Mouse (Mus musculus): Measurements from ENCODE around the gene Olfr1062. TPM values are rescaled to one million over a fixed set of nuclear protein-coding genes. Genes with fewer than 3 reads are reported as not detected.
"Not testable (repeated sequence)": the region's sequence is repeated elsewhere in the genome, so short reads cannot be mapped to it uniquely, and the experiment has no call there.

Gene Olfr1062
- polyA plus RNA-seq (2016; fragmentation: Nextera tagmentation; extraction: Ambion mirVana), result not detected in 2 replicates

DNA sequence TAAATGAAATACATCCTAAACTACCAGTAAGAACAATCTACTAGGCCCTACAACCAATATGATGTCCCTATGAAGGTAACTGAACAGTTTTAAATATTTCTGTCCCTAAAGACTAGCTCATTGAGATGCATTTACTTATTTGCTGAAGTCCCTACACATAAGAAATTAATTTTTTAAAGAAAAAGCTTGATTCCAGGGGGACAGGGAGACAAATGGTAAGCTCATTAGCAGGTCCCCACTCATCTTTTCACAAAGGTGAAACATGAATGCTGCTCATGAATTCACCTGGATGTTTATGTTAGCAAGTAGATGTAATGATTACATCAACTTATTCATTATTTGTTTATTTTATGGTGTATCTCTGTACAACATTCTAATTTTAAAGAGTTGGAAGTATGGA lies at the start of gene Olfr1062:
Gene Olfr1062 (minus strand): TSS at position 101 of the 400 bp plus-strand sequence.
- not testable (repeated sequence) for DNase-seq (ENCODE audit: extremely low spot score, low spot score); H3K4me3 ChIP-seq; H3K9me3 ChIP-seq; H3K27ac ChIP-seq; H3K36me3 ChIP-seq (replicated peaks); H3K27me3 ChIP-seq (ENCODE audit: poor library complexity, severe bottlenecking); H3K4me1 ChIP-seq

DNA sequence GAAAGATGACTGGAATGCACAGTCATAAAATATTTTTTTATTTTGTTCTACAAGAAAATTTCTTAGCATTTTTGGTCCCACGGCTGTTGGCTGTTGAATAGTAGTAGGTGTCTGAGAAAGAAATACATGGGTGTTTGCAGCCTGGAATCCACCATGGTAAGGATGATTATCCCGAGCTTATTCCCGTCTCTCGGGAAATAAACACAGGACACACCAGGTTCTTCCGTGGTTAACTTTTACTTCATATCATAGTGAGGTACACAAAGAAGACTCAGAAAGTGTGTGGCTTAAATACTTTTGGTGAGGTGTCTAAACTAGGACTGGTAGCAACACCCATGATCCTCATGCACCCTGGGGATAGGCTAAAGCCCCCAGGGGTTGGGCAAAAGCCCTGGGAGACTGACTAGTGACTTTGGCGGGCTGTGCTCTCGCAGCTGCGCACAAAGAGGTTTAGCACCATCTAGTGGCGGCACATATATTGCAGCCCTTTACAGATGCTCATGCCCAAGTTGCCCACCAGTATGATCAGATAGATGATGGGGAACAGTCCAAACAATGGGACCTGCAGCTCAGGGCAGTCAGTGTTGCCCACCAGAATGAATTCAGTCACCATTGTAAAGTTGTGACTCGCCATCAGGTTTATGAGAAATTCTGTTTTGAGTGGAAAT lies 38.0 kb upstream of the Olfr1062 start:
- WGBS, result 45% methylated on average over 10 of the region's 10 CpGs
- no peaks in the 10 kb centered on the region for H3K36me3 ChIP-seq (replicated peaks)

DNA sequence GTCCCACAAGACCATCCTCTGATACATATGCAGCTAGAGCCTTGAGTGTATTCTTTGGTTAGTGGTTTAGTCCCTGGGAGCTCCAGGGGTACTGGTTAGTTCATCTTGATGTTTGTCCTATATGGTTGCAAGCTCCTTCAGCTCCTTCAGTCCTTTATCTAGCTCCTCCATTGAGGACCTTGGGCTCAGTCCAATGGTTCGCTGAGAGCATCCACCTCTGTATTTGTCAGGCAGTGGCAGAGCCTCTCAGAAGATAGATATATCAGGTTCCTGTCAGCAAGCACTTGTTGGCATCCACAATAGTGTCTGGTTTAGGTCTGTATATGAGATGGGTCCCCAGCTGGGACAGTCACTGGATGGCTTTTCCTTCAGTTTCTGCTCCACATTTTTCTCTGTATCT lies 33.9 kb upstream of the Olfr1062 start:
- no peaks in the 10 kb centered on the region for H3K4me1 ChIP-seq
- H3K4me3 ChIP-seq, result no peak overlapping the region
- WGBS, result 83% methylated on average over 1 of the region's 1 CpGs
- no peak for DNase-seq (ENCODE audit: extremely low spot score, low spot score)
- H3K36me3 ChIP-seq (replicated peaks), result no peaks in the 10 kb centered on the region
- no peaks in the 10 kb centered on the region for H3K27me3 ChIP-seq (ENCODE audit: poor library complexity, severe bottlenecking)
- H3K9me3 ChIP-seq, result no peaks in the 10 kb centered on the region
- H3K27ac ChIP-seq, result no peak overlapping the region

More for the DNA sequence above, 38.0 kb upstream of the Olfr1062 start:
- no peaks in the 10 kb centered on the region for H3K9me3 ChIP-seq
- peak; percentile 45 for DNase-seq (ENCODE audit: extremely low spot score, low spot score)
- no peak overlapping the region for H3K27ac ChIP-seq
- no peaks in the 10 kb centered on the region for H3K4me1 ChIP-seq
- no peak overlapping the region for H3K4me3 ChIP-seq
- no peaks in the 10 kb centered on the region for H3K27me3 ChIP-seq (ENCODE audit: poor library complexity, severe bottlenecking)

- no peak for DNase-seq (ENCODE audit: extremely low spot score, low spot score)
- no peaks in the 10 kb centered on the region for H3K4me1 ChIP-seq
- no peak within 1 kb of the TSS for H3K27ac ChIP-seq
- no peaks in the 10 kb centered on the region for H3K36me3 ChIP-seq (replicated peaks)
- H3K9me3 ChIP-seq, result no peaks in the 10 kb centered on the region
- 87% methylated on average over 1 of the region's 1 CpGs for WGBS
- no peaks in the 10 kb centered on the region for H3K27me3 ChIP-seq (ENCODE audit: poor library complexity, severe bottlenecking)
- H3K4me3 ChIP-seq, result no peak within 1 kb of the TSS
Observed at GRCm38 (mm10) chr2:86456169-86456568, 29.6 kb upstream of the Olfr1062 start, which contains the start of gene Olfr1066. Olfr1066 (minus strand) TSS chr2:86456269.

DNA sequence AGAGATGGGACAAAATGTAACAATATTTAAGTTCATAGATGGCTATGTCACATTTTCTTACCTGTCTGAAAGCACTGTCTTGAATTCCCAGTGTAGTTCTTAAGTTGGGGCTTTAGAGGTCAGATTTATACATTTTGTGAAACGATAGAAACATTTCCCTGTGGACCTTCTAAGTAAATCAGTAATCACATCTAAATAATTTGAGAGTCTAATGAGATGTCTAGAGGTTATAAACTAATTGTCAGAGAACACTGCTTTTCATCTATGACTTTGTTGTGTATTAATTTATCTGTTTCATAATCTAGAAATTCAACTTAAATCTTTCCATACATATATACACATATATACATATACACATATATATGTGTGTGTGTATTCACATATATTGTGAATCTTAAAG lies 23.9 kb upstream of the Olfr1062 start, which contains the start of gene Olfr1065:
Gene Olfr1065 (minus strand): TSS at position 101 of the 400 bp plus-strand sequence.
- not testable (repeated sequence) for H3K9me3 ChIP-seq; H3K4me3 ChIP-seq; H3K27ac ChIP-seq; DNase-seq (ENCODE audit: extremely low spot score, low spot score); H3K36me3 ChIP-seq (replicated peaks); H3K27me3 ChIP-seq (ENCODE audit: poor library complexity, severe bottlenecking); H3K4me1 ChIP-seq
- WGBS, result 91% methylated on average over 1 of the region's 1 CpGs

DNA sequence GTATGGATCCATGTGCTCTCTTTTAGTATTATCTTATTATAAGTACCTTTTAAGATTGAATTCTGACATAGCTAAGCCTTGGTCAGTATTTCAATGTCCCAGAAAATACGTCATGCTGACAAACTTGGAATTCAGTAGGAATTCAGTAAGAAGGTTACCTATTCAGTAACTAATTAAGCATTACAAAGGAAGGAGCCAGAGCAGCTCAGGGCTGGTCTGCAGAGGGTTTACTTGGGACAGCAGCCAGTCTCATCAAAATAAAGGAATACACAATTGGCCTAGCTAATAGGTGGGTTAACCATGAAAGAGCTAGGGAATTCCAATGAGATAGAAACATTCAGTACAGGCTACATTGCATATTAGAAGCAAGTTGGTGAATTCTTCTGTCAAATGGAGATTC lies 15.6 kb upstream of the Olfr1062 start:
- not testable (repeated sequence) for DNase-seq (ENCODE audit: extremely low spot score, low spot score); H3K27me3 ChIP-seq (ENCODE audit: poor library complexity, severe bottlenecking)
- 66% methylated on average over 1 of the region's 1 CpGs for whole genome bisulfite sequencing

DNA sequence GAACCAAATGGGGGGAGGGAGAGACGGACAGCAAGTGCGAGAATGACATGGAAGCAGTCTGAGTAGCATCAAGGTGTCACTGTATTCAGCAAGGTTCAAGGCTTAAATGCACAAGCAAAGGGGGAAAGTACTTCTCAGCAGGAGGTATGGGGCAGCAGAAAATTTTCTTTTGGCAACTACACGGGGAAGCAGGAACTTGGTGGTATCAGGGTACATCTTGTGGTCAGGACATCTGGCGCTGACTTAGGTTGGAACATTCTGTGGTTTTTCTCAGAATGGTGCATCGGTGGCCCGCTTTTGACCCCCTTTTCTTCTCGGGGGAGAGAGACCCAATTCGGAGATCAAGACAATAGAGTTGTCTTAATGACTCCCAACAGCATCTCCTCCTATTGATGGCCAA lies 2.0 kb upstream of the Olfr1062 start:
- not testable (repeated sequence) for H3K9me3 ChIP-seq; H3K4me3 ChIP-seq; DNase-seq (ENCODE audit: extremely low spot score, low spot score); H3K27me3 ChIP-seq (ENCODE audit: poor library complexity, severe bottlenecking); H3K36me3 ChIP-seq (replicated peaks); H3K27ac ChIP-seq; H3K4me1 ChIP-seq
- WGBS, result 90% methylated on average over 8 of the region's 8 CpGs

More for the DNA sequence above, 15.6 kb upstream of the Olfr1062 start:
- H3K9me3 ChIP-seq; H3K4me1 ChIP-seq; H3K36me3 ChIP-seq (replicated peaks); H3K27ac ChIP-seq; H3K4me3 ChIP-seq: not testable (repeated sequence)

GRCm38 (mm10) chr2:86413950-86414349 lies 12.6 kb downstream of the Olfr1062 start, which contains the start of gene Olfr1061:
Olfr1061 (minus strand) TSS chr2:86414050.
- H3K4me1 ChIP-seq, result no peaks in the 10 kb centered on the region
- no peaks in the 10 kb centered on the region for H3K27me3 ChIP-seq (ENCODE audit: poor library complexity, severe bottlenecking)
- 95% methylated on average over 1 of the region's 1 CpGs for WGBS
- H3K9me3 ChIP-seq, result no peaks in the 10 kb centered on the region
- no peak within 1 kb of the TSS for H3K4me3 ChIP-seq
- DNase-seq (ENCODE audit: extremely low spot score, low spot score), result no peak
- no peaks in the 10 kb centered on the region for H3K36me3 ChIP-seq (replicated peaks)
- no peak within 1 kb of the TSS for H3K27ac ChIP-seq

- Histone ChIP-seq H3K27ac (no peak overlapping the region), H3K4me3 (no peak overlapping the region), H3K27me3 (ENCODE audit: poor library complexity, severe bottlenecking) (no peaks in the 10 kb centered on the region), H3K36me3 (replicated peaks) (no peaks in the 10 kb centered on the region), H3K9me3 (no peaks in the 10 kb centered on the region), H3K4me1 (no peaks in the 10 kb centered on the region)
- WGBS, result 95% methylated on average over 2 of the region's 2 CpGs
- DNase-seq (ENCODE audit: extremely low spot score, low spot score), result no peak
Observed at GRCm38 (mm10) chr2:86395114-86395513, 31.4 kb downstream of the Olfr1062 start.

DNA sequence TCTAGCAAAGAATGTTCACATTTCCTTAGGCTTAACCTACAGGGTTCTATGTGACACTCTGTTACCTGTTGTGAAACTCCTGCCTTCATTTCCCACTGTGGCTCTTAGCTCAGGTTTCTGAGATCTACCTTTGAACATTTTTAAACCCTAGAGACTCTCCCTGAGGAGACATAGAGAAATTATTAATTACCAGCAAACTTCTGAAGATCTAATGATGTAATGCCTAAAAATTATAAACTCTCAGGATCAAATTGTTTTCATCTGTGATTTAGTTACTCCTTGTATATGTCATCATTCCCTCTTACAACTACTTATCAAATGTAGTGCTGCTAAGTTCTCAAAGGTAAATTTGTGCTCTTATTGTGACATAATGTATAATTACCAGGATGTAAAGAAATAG lies 38.1 kb downstream of the Olfr1062 start, which contains the start of gene Olfr1058:
Gene Olfr1058 (minus strand): TSS at position 101 of the 400 bp plus-strand sequence.
- not testable (repeated sequence) for DNase-seq (ENCODE audit: extremely low spot score, low spot score); H3K27ac ChIP-seq; H3K4me1 ChIP-seq; H3K9me3 ChIP-seq; H3K36me3 ChIP-seq (replicated peaks); H3K27me3 ChIP-seq (ENCODE audit: poor library complexity, severe bottlenecking); H3K4me3 ChIP-seq

- no peaks in the 10 kb centered on the region for H3K36me3 ChIP-seq (replicated peaks)
- no peaks in the 10 kb centered on the region for H3K27me3 ChIP-seq (ENCODE audit: poor library complexity, severe bottlenecking)
- H3K9me3 ChIP-seq, result no peaks in the 10 kb centered on the region
- H3K4me3 ChIP-seq, result no peak within 1 kb of the TSS
- DNase-seq (ENCODE audit: extremely low spot score, low spot score), result no peak
- no peaks in the 10 kb centered on the region for H3K4me1 ChIP-seq
- H3K27ac ChIP-seq, result no peak within 1 kb of the TSS
Observed at GRCm38 (mm10) chr2:86378293-86378692, 48.3 kb downstream of the Olfr1062 start, which contains the start of gene Olfr1057. Olfr1057 (minus strand) TSS chr2:86378393.

Data from forebrain, embryonic 10.5 days (tissue).